Mouse (Mus musculus): Measurements from ENCODE around the gene Gaa. TPM values are rescaled to one million over a fixed set of nuclear protein-coding genes. Genes with fewer than 3 reads are reported as not detected.

The Gaa gene
- polyA plus RNA-seq, 1 experiment: 33.2 TPM

GRCm38 (mm10) chr11:119299391-119300245, 31.9 kb downstream of the Gaa start, which contains the start of gene Eif4a3:
Gene Eif4a3, minus strand, starts transcription at chr11:119300089.
- DNase-seq (ENCODE audit: low read depth, low spot score): peak; percentile 85
- under 1% methylated on average over 89 of the region's 89 CpGs for WGBS

- 1% methylated on average over 31 of the region's 31 CpGs for WGBS
- DNase-seq (ENCODE audit: low read depth, low spot score): no peak
Observed at GRCm38 (mm10) chr11:119300246-119300935, 32.7 kb downstream of the Gaa start.

- no peak for DNase-seq (ENCODE audit: low read depth, low spot score)
- WGBS: 8% methylated on average over 2 of the region's 2 CpGs
Observed at GRCm38 (mm10) chr11:119300986-119301385, 33.3 kb downstream of the Gaa start.

GRCm38 (mm10) chr11:119304904-119305712, 37.4 kb downstream of the Gaa start:
- WGBS: 50% methylated on average over 16 of the region's 16 CpGs
- no peak for DNase-seq (ENCODE audit: low read depth, low spot score)

GRCm38 (mm10) chr11:119306762-119307657, 39.3 kb downstream of the Gaa start:
- WGBS: 32% methylated on average over 13 of the region's 13 CpGs
- DNase-seq (ENCODE audit: low read depth, low spot score): no peak

- DNase-seq (ENCODE audit: low read depth, low spot score): no peak
- WGBS: 76% methylated on average over 1 of the region's 1 CpGs
Observed at GRCm38 (mm10) chr11:119307658-119307867, 39.9 kb downstream of the Gaa start, which contains the start of gene Card14. Gene Card14, plus strand, starts transcription at chr11:119307768.

GRCm38 (mm10) chr11:119307916-119308315, 40.2 kb downstream of the Gaa start:
- 58% methylated on average over 11 of the region's 11 CpGs for WGBS
- no peak for DNase-seq (ENCODE audit: low read depth, low spot score)

GRCm38 (mm10) chr11:119310621-119311020, 42.9 kb downstream of the Gaa start:
- 15% methylated on average over 10 of the region's 10 CpGs for WGBS
- no peak for DNase-seq (ENCODE audit: low read depth, low spot score)

GRCm38 (mm10) chr11:119314252-119314936, 46.7 kb downstream of the Gaa start:
- peak; percentile 87 for DNase-seq (ENCODE audit: low read depth, low spot score)
- 28% methylated on average over 17 of the region's 17 CpGs for WGBS

GRCm38 (mm10) chr11:119316720-119317119, 49.0 kb downstream of the Gaa start:
- WGBS: 61% methylated on average over 4 of the region's 4 CpGs
- DNase-seq (ENCODE audit: low read depth, low spot score): no peak

GRCm38 (mm10) chr11:119322521-119322920, 54.8 kb downstream of the Gaa start:
- WGBS: 79% methylated on average over 13 of the region's 13 CpGs
- no peak for DNase-seq (ENCODE audit: low read depth, low spot score)

- no peak for DNase-seq (ENCODE audit: low read depth, low spot score)
- 95% methylated on average over 1 of the region's 1 CpGs for WGBS
Observed at GRCm38 (mm10) chr11:119325068-119325467, 57.4 kb downstream of the Gaa start.

- 54% methylated on average over 4 of the region's 4 CpGs for WGBS
- DNase-seq (ENCODE audit: low read depth, low spot score): no peak
Observed at GRCm38 (mm10) chr11:119330592-119330991, 62.9 kb downstream of the Gaa start.

GRCm38 (mm10) chr11:119331970-119332369, 64.3 kb downstream of the Gaa start:
- no peak for DNase-seq (ENCODE audit: low read depth, low spot score)
- 40% methylated on average over 3 of the region's 3 CpGs for WGBS

Other genes with a start within 250 kb of the Gaa start
- gene Cbx2, start 244.9 kb upstream of the Gaa start, polyA plus RNA-seq (2012; rRNA removed): 3.5 and 5.1 TPM in 2 replicates
- 3.2 and 4.3 TPM in 2 replicates for gene Cbx8, start 226.9 kb upstream of the Gaa start, polyA plus RNA-seq (2012; rRNA removed)
- gene Cbx4, start 181.7 kb upstream of the Gaa start, polyA plus RNA-seq (2012; rRNA removed): 4.4 and 5.5 TPM in 2 replicates
- 4.0 and 4.4 TPM in 2 replicates for gene Tbc1d16, start 39.4 kb upstream of the Gaa start, polyA plus RNA-seq (2012; rRNA removed)
- 0.25 and 0.26 TPM in 2 replicates for gene Ccdc40, start 39.3 kb upstream of the Gaa start, polyA plus RNA-seq (2012; rRNA removed)
- gene Eif4a3, start 32.2 kb downstream of the Gaa start, polyA plus RNA-seq (2012; rRNA removed): 107 and 109 TPM in 2 replicates
- gene Card14, start 39.9 kb downstream of the Gaa start, polyA plus RNA-seq (2012; rRNA removed): 8.7 and 11.9 TPM in 2 replicates
- 11.9 and 17.6 TPM in 2 replicates for gene Sgsh, start 87.6 kb downstream of the Gaa start, polyA plus RNA-seq (2012; rRNA removed)
- gene Slc26a11, start 87.7 kb downstream of the Gaa start, polyA plus RNA-seq (2012; rRNA removed): 8.0 and 16.1 TPM in 2 replicates
- 25.4 and 46.4 TPM in 2 replicates for gene Rnf213, start 125.2 kb downstream of the Gaa start, polyA plus RNA-seq (2012; rRNA removed)
- gene Endov, start 223.5 kb downstream of the Gaa start, polyA plus RNA-seq (2012; rRNA removed): 16.0 and 18.2 TPM in 2 replicates